Mouse (Mus musculus): ENCODE data around the gene Tmem29. TPM values are rescaled to one million over a fixed set of nuclear protein-coding genes. Genes with fewer than 3 reads are reported as not detected.

Gene Tmem29
- polyA plus RNA-seq, 1 experiment from 2014 or later = 17.2 TPM

DNA sequence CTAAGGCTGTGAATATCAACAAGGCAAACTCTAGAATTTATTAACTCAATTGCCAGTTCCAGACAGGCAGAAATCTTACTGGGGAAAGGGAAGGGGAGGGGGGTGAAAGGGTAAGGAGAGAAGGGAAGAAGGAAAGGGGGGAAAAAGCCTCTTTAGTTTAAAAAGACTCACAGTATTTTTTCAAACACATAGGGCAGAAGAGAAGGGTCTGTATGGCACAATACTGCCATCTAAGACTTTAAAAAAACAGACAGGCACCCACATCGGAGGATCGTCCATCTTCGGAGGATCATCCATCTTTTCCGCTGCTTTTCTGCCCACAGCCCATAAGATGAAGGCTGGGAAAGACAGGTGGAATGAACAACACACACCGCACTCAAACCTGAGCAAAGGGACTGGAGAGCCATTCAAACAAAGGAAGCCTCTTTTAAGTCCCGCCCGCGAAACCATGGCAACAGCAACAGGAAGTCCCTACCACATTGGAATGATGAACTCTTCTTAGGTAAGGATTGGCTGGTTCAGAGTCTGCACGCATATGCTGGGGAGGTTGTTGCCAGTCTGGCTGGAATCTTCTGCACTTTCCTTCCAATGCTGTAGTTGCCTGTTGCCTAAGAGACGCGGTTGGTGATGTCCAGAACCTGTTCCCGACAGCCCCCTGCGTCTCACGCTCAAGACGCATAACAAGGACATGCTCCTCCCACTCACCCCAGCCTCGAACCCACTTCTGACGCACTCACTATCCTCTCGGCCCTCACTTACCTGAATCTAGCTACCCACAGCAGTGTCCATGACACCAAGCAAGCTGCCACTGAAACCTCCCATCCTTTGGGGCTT, 18.2 kb downstream of the Tmem29 start:
- peak; percentile 53 for ATAC-seq (ENCODE audit: low read depth)
- peak; percentile 22 for DNase-seq

DNA sequence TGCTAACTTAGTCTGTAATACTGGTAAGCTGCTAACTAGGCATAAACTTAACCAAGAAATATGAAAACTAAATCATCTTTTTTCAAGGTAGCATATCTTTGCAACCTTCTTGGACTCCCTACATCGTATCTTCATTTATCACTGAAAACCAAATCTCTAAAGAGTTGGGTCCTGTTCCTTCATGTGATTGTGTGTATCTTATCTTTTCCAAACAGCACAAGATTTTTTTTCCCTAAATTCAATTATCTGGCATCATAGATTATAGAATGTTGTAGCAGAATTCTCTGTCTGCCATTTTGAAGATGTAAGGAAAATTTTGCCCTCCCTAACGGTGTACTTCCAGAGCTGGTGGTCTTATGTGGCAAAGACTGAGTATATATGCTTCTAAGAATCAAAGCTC, 22.6 kb downstream of the Tmem29 start:
- H3K36me3 ChIP-seq = no peaks in the 10 kb centered on the region
- H3K27ac ChIP-seq = no peak overlapping the region
- no peaks in the 10 kb centered on the region for H3K27me3 ChIP-seq
- no peak overlapping the region for H3K4me3 ChIP-seq (replicated peaks)
- H3K4me1 ChIP-seq (replicated peaks) = peaks cover 15% of the 10 kb centered on the region
- ATAC-seq (ENCODE audit: low read depth) = no peak
- no peaks in the 10 kb centered on the region for H3K9me3 ChIP-seq (replicated peaks)
- H3K9ac ChIP-seq = no peak overlapping the region
- no peak overlapping the region for H3K4me2 ChIP-seq
- 38% methylated on average over 2 of the region's 2 CpGs for WGBS (ENCODE audit: insufficient replicate concordance)
- no peak for DNase-seq

More for the DNA sequence above, 18.2 kb downstream of the Tmem29 start:
- H3K4me2 ChIP-seq = peak overlapping the region; percentile 54
- H3K9me3 ChIP-seq (replicated peaks) = no peaks in the 10 kb centered on the region
- H3K27ac ChIP-seq = no peak overlapping the region
- peak overlapping the region; percentile 40 for H3K4me3 ChIP-seq (replicated peaks)
- WGBS (ENCODE audit: insufficient replicate concordance) = 29% methylated on average over 18 of the region's 18 CpGs
- no peak overlapping the region for H3K9ac ChIP-seq
- H3K36me3 ChIP-seq = no peaks in the 10 kb centered on the region
- peaks cover 5% of the 10 kb centered on the region for H3K4me1 ChIP-seq (replicated peaks)
- H3K27me3 ChIP-seq = no peaks in the 10 kb centered on the region

DNA sequence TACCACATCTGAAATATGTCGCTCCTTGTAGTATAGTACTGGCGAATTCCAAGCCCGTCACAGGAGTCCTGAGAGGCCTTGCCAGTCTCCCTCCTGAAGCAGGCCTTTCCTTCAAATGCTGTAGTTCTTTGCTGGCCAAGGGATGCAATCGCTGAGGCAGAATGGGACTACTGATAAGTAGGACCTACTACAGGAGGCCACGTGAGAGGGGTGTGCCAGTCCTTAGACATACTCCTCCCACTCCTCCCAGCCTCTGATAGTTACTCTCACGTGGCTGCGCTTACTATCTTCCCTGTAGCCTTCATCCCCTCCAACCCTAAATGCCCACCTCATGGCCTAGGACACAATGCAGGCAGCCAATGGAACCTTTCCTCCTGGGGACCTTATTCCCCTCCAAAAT, 23.6 kb downstream of the Tmem29 start:
- 49% methylated on average over 7 of the region's 7 CpGs for WGBS (ENCODE audit: insufficient replicate concordance)
- DNase-seq = peak; percentile 34
- no peak overlapping the region for H3K4me2 ChIP-seq
- no peak overlapping the region for H3K27ac ChIP-seq
- H3K4me1 ChIP-seq (replicated peaks) = peaks cover 15% of the 10 kb centered on the region
- H3K9ac ChIP-seq = no peak overlapping the region
- H3K9me3 ChIP-seq (replicated peaks) = no peaks in the 10 kb centered on the region
- no peaks in the 10 kb centered on the region for H3K36me3 ChIP-seq
- ATAC-seq (ENCODE audit: low read depth) = peak; percentile 93
- no peaks in the 10 kb centered on the region for H3K27me3 ChIP-seq
- H3K4me3 ChIP-seq (replicated peaks) = no peak overlapping the region

- Histone ChIP-seq H3K27me3 (no peaks in the 10 kb centered on the region), H3K9me3 (replicated peaks) (no peaks in the 10 kb centered on the region), H3K4me2 (no peak overlapping the region), H3K4me1 (replicated peaks) (no peaks in the 10 kb centered on the region), H3K36me3 (no peaks in the 10 kb centered on the region), H3K4me3 (replicated peaks) (no peak overlapping the region), H3K9ac (no peak overlapping the region), H3K27ac (no peak overlapping the region)
- 85% methylated on average over 4 of the region's 4 CpGs for WGBS (ENCODE audit: insufficient replicate concordance)
- ATAC-seq (ENCODE audit: low read depth) (no peak), DNase-seq (no peak)
Observed at GRCm38 (mm10) chrX:150413505-150413904, 45.4 kb downstream of the Tmem29 start.

Other genes starting within 250 kb of the Tmem29 start
- 981 and 999 TPM in 2 replicates for gene Alas2, start 88.2 kb upstream of the Tmem29 start, polyA plus RNA-seq (2015; fragmentation: Nextera tagmentation; extraction: Ambion mirVana)
- gene Pfkfb1, start 129.1 kb upstream of the Tmem29 start, polyA plus RNA-seq (2015; fragmentation: Nextera tagmentation; extraction: Ambion mirVana) = 4.4 and 6.1 TPM in 2 replicates
- 12.7 and 13.1 TPM in 2 replicates for gene Apex2, start 130.7 kb upstream of the Tmem29 start, polyA plus RNA-seq (2015; fragmentation: Nextera tagmentation; extraction: Ambion mirVana)
- 1.2 and 1.4 TPM in 2 replicates for gene Tro, start 198.4 kb upstream of the Tmem29 start, polyA plus RNA-seq (2015; fragmentation: Nextera tagmentation; extraction: Ambion mirVana)